Mouse (Mus musculus): ENCODE measurements around the gene Adamtsl4. TPM values are rescaled to one million over a fixed set of nuclear protein-coding genes. Genes with fewer than 3 reads are reported as not detected.

The Adamtsl4 gene
- total RNA-seq (2021), result 1 to 10 TPM; 6.0 to 8.8 TPM
- 11.0 and 17.4 TPM in 2 replicates for polyA plus RNA-seq (2012; rRNA removed)
- long read RNA-seq, full-length matches to known transcripts, result 3 of 5 reads
- long read RNA-seq, partial matches to known transcripts, result 2 of 5 reads
- long read RNA-seq, other reads (novel, unspliced or antisense), result 0 of 5 reads

DNA sequence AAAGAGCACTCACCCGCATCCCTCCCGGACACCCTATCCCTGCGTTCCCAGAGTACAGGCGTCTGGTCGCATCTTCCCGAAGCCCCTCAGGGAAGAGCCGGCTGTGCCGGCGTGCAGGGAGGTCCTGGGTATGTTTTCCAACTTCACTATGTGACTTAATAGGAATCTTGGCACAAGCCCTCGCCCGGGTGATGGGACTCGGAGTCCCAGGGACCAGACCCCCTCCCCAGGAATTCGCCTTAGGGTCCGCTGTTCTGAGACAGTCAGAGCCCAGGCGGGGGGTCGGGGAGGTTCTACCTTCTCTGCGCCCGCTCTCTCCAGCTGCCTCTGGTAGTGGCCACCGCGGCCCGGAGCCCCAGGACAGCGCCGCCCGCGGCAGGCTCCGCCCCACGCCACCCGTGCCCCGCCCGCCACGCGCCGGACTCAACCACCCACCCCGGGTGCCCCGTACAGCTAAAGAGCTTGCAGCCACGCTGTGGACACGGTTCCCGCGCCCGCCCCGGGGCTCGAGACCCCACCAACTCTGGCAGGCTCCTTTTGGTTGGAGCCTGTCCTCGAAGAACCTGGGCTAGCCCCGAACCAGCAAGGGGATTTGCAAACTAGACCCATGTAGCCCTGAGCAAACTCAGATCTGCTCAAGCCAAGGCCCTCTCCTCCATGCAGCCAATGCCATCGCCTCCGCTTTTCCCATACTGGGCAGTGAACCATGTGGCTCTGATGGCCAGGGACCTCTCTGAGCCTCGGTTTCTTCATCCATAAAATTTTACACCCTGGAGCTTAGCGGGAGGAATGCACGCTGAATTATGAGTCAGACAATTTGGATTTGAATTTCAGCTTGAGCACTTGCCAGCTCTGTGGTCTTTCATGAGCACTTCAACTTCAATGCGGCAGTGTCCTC, at the start of gene Adamtsl4:
Gene Adamtsl4 (minus strand): TSS at position 394 of the 898 bp plus-strand sequence.
- DNase-seq, result peak; percentile 90

DNA sequence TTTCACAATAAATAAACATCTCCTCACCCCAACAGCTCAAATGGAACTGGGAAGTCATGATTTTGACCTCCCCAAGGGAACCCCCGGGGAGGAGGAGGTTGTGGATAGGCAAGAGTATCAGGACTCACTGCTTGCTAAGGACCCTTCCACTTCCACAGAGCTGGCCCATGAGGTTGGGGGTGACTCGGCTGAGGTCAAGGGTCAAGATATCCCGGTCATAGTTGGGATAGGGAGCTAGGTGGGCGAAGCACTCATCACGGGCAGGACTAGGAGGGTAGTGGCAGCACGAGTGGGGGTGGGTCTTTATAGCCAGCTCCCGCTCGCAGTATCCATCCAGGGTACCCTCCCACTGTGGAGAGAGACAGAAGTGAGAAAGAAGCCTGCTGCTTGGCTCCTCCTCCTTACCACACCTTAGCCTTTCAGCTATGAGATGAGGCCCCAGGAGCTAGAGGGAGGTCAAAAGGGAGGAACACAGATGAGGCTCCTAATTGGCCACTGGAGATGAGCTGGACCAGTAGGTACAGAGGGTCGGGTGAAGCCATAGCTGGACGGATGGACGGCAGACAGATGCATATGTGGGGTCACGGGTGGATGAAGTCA, 47.5 kb upstream of the Adamtsl4 start:
- no peak for DNase-seq

DNA sequence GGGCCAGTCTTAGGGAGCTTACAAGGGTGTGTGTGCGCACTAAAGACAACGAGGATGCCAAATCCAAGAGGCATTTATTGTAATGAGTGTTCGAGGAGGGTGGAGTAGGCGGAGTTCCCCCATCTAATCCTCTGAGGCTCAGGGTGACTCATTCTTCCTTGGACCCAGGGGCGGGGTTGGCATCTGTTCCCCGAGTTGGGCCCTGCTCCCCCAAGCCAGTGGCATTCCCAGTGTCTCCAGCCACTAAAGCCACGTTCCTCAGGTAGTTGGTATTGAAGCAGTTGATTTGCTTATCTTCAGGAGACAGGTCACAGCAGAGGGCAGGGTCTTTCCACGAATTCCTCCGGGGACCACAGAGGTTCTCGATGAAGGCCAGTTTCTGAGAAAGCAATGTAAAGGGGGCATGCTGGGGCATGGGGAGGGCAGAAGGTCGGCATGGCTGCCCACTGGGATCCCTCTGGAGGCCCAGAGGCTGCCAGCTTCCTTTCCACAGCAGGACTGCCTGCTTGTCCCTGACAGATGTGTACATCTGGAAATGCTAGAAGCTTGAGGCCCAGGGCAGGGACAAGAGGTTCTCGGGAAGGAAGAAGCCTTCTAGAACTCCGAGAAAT, 46.5 kb upstream of the Adamtsl4 start:
- peak; percentile 87 for DNase-seq

DNA sequence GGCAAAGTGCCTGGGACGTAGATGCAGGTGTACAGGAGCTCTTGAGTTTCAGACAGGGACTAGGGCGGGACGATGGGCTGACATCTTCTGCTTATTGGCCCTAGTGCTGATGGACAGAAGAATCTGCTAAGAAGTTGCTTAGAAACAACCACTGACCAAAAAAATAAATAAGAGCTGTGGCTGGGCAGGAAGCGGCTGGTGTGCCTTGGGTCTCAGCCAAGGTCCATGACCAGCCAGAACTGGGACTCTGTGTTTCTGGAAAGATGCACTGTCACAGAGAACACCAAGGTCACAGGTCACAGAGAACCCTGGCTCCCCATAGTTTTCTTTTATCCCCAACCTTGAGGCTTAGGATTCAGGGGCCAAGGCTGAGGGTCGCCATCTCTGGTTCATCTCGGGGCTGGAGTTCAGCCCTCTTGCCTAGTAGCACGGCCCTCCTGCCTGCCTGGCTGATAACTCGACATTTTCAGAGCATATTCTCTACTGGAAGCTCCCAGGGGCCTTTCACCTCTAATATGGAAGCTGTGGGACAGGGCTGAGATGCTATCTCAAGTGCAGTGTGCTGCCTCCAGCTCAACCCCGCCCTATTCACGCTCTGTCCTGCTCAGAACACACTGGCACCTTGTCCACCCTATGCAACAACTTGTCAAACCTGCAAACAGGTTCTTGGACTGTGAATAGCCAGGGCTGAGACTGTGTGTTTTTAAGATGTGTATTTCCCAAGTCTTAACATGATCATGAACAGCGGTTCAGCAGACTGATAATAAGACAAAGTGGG, 45.2 kb upstream of the Adamtsl4 start:
- DNase-seq, result peak; percentile 86

DNA sequence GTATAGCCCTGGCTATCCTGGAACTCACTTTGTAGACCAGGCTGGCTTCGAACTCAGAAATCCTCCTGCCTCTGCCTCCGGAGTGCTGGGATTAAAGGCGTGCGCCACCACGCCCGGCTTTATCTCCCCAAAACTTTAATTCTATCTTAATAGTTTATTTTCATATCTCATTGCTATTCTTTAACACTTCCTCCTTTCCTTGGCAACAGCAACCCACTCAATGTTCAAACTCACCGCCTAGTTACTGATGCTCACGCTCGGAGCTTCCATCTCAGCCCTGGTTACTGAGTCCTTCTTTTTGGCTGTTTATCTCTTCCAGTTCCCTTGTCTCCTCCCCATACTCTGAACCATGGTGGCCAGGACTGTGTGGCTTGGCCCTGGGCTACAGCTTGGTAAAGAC, 44.6 kb upstream of the Adamtsl4 start:
- no peak for DNase-seq

DNA sequence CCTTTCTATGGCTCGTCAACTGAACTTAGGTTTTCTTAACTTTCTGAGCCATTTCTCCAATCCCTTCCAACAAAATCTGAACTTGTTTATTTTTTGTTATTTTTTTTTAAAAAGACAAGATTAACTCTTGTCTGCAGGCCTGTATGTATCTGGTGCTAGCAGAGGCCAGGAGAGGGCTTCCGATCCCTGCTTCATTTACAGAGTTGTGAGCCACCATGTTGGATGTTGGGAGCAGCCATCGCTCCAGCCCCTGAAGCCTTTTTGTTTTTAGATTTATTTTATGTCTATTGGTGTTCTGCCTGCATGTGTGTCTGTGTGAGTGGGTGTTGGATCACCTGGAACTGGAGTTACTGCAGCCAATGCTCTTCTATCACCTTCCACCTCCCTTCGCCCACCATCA, 44.1 kb upstream of the Adamtsl4 start:
- no peak for DNase-seq

DNA sequence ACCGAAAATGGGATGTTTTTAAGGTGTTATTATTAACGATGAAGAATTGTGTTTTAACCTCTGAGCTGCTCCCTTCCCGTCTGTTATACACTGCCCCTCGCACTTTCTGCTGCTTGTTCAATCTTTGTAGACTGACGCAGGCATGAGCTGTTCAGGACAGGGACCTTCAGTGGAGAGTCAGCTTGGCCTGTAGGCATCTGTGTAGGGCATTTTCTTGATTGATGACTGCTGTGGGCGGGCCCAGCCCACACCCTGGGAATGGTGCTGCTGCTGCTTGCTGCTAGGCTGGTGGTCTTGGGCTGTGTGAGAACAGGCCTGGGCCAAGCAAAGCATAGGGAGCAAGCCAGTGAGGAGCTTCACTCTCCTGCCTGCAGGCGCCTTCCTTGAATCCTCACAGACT, 42.7 kb upstream of the Adamtsl4 start:
- peak; percentile 75 for DNase-seq

DNA sequence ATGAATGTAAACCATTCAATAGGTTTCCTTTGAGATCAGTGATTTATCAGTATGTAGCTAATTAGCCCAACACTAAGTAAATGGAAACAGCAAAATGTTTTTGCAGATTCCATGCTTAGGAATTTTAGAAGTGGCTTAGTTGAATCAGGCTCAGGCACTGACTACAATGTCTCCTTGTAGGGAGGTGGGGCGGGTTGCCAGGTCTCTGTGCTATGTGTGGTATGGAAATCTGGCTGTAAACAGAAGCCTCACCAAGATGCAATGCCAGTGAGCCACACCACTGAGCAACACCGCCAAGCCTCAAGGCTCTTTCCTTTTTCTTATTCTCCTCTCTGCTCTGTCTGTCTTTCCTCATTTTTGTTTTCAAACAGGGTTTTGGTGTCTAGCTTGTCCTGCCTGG, 41.2 kb upstream of the Adamtsl4 start:
- DNase-seq, result no peak

DNA sequence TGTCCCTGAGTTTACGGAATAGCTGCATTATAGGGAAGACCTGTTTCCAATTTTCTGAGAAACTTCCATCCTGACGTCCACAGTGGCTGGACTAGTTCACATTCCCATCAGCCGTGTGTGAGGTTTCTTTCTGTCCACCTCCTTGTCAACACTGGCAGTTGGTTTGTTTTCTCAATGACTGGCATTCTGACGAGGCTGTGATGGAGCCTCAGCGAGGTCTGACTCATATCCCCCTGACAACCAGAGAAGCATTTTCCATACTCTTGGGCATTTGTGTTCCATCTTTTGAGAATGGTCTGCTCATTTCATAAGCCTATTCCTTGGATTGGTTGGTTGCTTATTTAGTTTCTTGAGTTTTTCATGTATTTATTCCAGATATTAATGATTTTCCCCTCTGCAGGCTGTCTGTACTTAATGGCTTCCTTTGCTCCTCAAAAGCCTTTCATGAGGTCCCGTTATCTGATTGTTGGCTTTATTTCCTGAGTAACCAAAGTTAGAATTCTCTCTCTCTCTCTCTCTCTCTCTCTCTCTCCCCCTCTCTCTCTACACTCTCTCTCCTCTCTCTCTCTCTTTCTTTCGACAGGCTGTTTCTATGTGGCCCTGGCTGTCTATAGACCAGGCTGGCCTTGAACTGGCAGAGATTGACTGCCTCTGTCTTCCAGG, 39.1 kb upstream of the Adamtsl4 start:
- peak; percentile 31 for DNase-seq

DNA sequence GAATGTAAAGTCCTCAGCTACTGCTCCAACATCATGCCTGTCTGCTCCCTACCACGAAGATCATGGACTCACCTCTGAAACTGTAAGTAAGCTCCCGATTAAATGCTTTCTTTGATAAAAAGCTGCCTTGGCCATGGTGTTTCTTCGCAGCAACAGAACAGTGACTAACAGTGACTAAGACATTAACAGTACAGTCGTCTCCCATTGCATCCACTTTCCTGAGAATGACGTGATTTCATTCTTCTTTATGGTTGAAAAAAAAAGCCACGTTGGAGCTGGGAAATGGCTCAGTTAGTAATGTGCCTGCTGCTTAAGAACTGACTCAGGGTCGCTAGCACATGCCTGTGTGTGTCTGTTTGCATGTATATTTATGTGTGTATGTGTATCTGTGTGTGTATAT, 38.1 kb upstream of the Adamtsl4 start:
- DNase-seq, result no peak

DNA sequence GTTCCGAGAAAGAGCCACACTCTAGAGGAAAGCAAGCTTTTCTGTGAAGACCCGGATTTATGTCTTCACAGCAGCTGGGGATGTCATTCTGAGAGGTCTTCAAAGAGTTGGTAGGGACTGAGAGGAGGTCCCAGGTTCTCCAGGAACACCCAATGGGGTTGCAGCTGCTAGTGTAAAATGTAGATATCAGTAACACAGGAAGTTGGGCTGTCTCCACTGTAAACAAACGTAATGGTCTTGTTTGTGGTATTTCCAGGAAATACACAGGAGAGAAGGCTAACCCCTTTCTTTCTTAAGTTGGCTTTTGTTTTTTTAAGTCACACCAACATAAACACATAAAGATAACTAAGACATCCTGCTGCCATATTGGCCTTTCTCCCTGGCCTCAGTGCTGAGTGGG, 34.7 kb upstream of the Adamtsl4 start:
- DNase-seq, result no peak

DNA sequence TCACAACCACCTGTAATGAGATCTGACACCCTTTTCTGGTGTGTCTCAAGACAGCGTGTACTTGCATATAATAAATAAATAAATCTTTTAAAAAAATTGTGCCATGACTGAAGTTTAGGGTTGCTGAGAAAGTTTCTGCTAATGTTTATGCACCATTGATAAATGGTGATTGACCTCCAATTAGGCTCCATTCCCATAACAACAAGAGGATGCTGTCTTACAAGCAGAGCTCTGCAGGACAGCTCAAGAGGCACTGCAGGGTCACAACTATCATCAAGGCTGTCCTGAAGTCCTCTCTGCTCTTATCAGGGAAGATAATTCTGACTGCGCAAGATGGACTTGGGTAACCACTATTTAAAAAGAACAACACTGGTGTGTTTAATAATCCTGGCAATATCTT, 30.4 kb upstream of the Adamtsl4 start:
- no peak for DNase-seq

DNA sequence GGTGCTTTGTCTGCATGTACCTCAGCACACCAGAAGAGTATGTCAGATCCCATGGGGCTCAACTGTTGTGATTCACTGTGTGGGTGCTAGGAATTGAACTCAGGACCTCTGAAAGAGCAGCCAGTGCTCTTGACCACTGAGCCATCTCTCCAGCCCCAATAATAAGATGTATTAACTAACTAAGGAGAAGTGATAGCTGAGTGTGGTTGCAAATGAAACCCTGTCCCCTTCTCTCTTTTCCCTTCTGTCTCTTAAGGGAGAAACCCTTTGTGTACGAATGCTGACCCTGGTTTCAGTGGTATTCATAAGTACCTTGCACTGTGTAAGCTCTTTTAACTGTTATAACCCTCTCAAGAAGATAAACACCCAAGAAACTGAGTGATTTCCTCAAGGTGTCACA, 28.4 kb upstream of the Adamtsl4 start:
- DNase-seq, result no peak

DNA sequence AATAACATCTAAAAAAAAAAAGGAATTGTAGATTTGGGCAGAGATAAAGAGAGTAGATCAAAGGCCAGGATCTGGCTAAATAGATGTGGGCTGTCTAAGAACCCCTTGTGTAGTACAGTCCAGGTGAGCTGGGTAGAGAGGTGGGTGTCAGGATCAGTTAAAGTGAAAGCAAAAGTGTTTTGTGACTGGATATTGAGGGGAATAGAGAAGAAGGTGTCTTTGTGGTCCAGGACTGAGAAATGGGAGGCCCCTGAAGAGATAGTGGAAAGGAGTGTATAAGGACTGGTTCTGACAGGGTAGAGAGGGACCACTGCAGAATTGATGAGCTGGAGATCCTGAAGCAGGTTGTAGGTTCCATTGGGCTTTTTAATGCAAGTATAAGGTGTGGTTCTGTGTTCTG, 22.2 kb upstream of the Adamtsl4 start:
- no peak for DNase-seq

DNA sequence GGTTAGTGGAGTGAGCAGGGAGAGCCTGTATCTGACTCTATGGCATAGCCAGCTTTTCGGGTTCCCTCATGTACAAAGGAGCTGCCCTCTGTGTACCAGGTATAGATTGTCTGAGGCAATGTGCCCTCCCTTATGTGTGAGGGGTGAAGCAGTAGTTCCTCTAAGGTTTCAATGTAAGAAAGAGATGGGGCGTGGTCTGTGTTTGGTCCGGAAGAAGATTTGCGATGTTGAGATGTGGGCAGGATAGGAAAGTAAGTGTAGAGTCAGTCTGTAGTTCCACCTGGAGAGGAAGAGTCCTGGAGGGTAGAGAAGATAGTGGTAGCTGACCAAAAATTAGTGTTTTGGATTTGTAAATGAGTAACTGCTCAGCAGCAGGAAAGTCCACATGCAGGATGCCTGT, 21.3 kb upstream of the Adamtsl4 start:
- no peak for DNase-seq

DNA sequence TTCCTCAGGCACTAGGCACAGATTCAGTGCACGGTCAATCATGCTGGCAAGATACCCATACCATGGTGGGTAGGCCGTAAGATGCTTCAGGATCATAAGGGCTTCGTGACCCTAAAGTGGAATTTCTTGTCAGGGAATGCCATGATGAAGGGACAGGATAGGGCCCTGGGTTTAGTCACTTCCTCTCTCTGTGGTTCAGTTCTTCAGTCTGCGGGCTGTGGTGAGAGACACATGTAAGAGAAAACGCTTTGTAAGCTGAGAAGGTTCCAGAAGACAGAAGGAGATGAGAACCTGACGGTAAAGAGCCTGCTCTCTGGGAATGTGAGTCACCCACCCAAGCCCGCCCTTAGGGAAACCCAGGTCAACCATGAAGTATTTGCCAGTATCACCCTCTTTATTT, 19.8 kb upstream of the Adamtsl4 start:
- no peak for DNase-seq

DNA sequence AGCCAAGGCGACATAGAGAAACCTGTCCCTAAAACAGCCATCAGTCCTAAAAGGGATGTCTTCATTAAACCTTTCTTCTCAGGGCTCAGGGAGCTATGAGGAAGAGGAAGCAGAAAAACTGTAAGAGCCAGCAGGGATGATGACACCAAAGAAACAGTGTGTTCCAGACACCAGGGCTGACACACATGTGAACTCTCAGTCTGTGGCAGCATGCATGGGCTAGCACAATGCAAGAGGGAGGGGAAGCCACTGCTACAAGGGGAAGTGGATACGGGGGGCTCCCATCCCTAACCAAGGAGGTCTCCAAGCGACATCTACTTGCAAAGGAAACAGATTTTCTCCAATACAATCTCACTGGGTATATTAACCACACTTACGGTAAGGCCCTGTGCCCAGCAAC, 18.6 kb upstream of the Adamtsl4 start:
- no peak for DNase-seq

DNA sequence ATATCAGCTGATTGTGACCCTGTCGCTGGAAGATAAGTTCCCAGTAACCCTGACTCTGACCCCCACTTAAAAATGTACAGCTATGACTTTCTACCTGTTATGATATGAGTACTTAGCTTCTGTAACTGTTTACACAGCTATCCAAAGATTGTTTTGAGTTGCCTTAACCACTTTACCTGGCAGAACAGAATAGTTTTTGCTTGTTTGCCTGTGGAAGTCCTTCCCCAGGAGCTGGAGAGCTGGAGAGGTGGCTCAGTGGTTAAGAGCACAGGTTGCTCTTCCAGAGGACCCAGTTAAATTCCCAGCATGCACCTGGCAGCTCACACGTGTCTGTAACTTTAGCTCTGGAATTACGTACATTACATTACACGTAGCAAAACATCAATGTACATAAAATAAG, 16.9 kb upstream of the Adamtsl4 start:
- no peak for DNase-seq

DNA sequence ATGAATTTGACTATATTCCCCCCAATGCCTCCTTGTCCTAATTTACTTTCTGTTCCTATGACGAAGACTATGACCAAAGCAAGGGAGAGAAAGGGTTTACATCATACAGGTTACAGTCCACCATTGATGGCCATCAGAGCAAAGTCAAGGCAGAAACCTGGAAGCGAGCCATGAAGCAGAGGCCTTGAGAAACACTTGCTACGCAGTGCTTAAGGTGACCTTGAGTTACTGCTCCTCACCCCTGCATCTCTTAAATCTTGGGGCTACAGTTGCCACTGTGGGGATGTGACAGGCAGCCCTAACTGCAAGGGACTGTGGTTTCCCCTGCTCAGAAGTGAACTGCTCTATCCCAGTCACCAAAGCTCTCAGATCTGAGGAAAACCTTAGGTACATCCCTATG, 15.6 kb upstream of the Adamtsl4 start:
- DNase-seq, result no peak

DNA sequence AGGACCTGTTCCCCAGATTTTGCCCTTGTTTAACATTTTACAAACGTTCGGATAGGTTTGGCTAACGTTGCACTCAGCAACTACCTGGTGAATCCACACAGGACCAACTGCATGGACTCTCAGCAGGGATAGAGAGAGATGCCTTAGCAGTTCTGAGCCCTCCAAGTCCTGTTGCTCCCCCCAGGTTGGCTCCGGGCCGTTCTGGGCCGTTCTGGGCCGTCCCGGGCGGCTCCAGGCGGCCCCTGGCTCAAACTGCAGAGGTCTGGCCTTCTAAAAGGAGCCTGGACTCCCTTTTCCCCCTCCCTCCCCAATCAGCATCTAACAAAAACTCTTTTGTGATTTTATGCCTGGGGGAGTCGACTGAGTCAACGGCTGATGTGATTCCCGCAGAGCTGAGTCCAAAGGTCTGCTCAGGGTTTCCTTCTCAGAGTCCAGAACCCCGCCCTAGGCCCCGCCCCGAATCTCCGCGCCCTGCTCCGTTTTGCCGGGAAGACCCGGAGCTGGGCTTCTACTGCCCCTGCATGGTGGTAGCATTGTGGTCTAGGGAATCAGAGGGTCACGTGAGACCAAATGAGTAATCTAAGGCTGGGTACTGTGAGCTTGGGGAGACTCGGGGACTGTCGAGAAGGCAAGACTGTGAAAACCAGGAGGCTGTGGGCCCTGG, 14.3 kb upstream of the Adamtsl4 start:
- DNase-seq, result peak; percentile 85

DNA sequence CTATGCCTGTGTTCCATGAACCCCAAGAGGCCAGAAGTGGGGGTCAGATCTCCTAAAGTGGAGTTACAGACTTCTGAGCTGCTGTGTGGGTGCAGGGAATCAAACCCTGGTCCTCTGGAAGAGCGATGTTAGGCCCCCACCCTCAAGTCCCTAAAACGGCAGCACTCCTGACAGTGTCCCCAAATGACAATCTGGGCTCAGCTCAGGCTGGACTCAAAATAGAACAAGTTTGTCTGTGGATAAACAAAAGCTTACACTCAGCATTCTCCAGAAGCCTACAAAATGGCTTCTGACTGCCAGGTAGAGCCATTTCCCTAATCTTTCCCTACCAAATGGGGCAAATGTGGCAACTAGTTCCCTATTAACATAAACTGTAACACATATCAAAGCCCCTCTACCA, 13.4 kb upstream of the Adamtsl4 start:
- DNase-seq, result no peak
